Mouse (Mus musculus) left cerebral cortex, adult 2 months (tissue): Measurements from ENCODE around the gene Flnc. TPM values are rescaled to one million over a fixed set of nuclear protein-coding genes. Genes with fewer than 3 reads are reported as not detected.
"Not testable (repeated sequence)": the region's sequence is repeated elsewhere in the genome, so short reads cannot be mapped to it uniquely, and the experiment has no call there.

ENCODE experiments used
- DNase-seq, 2 experiments: peaks; one replicate each; pipeline ENCODE4 v3.0.0; 2021 to 2022; ENCODE audit warnings: low spot score in 2 of 2, mixed read lengths in 1 of 2; ENCODE audit errors: extremely low spot score in 1 of 2
- H3K27ac ChIP-seq: fragments of 200-600 bp; 2 replicates; pipeline ENCODE4 v1.8.1; 2022
- H3K4me3 ChIP-seq: fragments of 200-600 bp; 2 replicates; pipeline ENCODE4 v1.8.1; 2022
- CTCF ChIP-seq: fragments of 200-600 bp; IDR thresholded peaks from 2 replicates; pipeline ENCODE4 v1.8.1; 2022; ENCODE audit warnings: antibody characterized with exemption, mild to moderate bottlenecking, moderate library complexity
- intact Hi-C: fragments of 180-260 bp; cut with DNase I; formaldehyde crosslinking; loops from one replicate; pipeline ENCODE4 v1.15.1; 2025
- long read RNA-seq, 2 experiments: library from polyadenylated mRNA; stranded (forward); transcript quantifications; one replicate each; pipeline ENCODE4 v2.0.0; 2021; ENCODE audit warnings: borderline mapping rate in 2 of 2
- total RNA-seq, 2 experiments: library from RNA; stranded (reverse); gene quantifications; 2 replicates each; pipeline ENCODE4 v1.2.3; 2021

Flnc gene
- total RNA-seq = 1 to 10 TPM; 1.2 to 1.7 TPM
- long read RNA-seq, experiment 1 = 0 reads
- long read RNA-seq, experiment 2 = 0 reads

GRCm38 (mm10) chr6:29433038-29433803 lies at the start of gene Flnc:
Gene Flnc, plus strand, starts transcription at chr6:29433256.
- no peak within 1 kb of the TSS for H3K27ac ChIP-seq
- TF ChIP-seq CTCF = no peak

GRCm38 (mm10) chr6:29388052-29388518 lies 45.0 kb upstream of the Flnc start, which contains the start of gene Opn1sw:
Gene Opn1sw, minus strand, starts transcription at chr6:29388468.
- TF ChIP-seq CTCF = no peak
- intact Hi-C loops = no loop called here
- H3K4me3 ChIP-seq = no peak within 1 kb of the TSS
- H3K27ac ChIP-seq = no peak within 1 kb of the TSS
- DNase-seq = no peak

More at GRCm38 (mm10) chr6:29433038-29433803, at the start of gene Flnc:
- DNase-seq = no peak
- peak within 1 kb of the TSS; percentile 38 for H3K4me3 ChIP-seq
- intact Hi-C loops = no loop called here

GRCm38 (mm10) chr6:29388606-29389080 lies 44.4 kb upstream of the Flnc start:
- Histone ChIP-seq H3K4me3 (no peak overlapping the region), H3K27ac (no peak overlapping the region)
- intact Hi-C loops = no loop called here
- peak; percentile 68 to 75 for DNase-seq
- no peak for TF ChIP-seq CTCF

DNA sequence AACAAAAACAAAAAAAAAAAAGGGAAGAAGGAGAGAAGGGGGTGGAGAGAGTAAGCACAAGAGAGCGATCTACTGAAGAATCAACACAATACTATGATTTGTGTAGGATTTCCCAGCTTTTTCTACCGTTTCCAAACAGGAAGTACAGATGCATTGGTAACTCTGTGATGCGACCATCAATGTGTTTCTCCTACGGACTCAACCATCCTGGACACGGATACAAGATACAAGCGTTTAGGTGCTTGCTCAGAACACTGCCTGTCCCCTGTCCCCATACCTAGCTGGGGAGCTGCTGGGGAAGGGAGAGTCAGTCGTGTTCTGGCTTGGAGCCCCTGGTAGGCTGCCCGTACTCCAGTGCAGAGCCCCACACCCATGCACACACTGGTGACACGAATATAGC lies 43.6 kb upstream of the Flnc start:
- H3K27ac ChIP-seq = no peak overlapping the region
- H3K4me3 ChIP-seq = no peak overlapping the region
- intact Hi-C loops = no loop called here
- no peak for TF ChIP-seq CTCF
- DNase-seq = no peak

DNA sequence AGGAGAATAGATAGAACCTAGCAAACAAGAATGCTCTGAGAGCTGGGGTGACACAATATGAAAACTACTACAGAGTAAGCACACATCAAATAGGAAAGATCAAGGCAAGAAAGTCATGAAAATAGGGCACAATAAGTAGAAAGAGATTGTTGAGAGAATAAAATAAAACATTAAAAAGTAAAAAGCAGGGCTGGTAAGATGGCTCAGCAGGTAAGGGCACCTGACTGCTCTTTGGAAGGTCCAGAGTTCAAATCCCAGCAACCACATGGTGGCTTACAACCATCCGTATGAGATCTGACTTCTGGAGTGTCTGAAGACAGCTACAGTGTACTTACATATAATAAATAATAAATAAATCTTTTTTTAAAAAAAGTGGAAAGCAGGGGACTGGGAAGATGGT lies 42.6 kb upstream of the Flnc start:
- intact Hi-C loops, H3K4me3 ChIP-seq, DNase-seq, H3K27ac ChIP-seq: not testable (repeated sequence)

GRCm38 (mm10) chr6:29391241-29391640 lies 41.8 kb upstream of the Flnc start:
- intact Hi-C loops, H3K27ac ChIP-seq, H3K4me3 ChIP-seq, DNase-seq: not testable (repeated sequence)

GRCm38 (mm10) chr6:29391802-29392201 lies 41.3 kb upstream of the Flnc start:
- H3K4me3 ChIP-seq = no peak overlapping the region
- no peak for DNase-seq
- TF ChIP-seq CTCF = peak; percentile 46
- intact Hi-C loops = no loop called here
- H3K27ac ChIP-seq = no peak overlapping the region

DNA sequence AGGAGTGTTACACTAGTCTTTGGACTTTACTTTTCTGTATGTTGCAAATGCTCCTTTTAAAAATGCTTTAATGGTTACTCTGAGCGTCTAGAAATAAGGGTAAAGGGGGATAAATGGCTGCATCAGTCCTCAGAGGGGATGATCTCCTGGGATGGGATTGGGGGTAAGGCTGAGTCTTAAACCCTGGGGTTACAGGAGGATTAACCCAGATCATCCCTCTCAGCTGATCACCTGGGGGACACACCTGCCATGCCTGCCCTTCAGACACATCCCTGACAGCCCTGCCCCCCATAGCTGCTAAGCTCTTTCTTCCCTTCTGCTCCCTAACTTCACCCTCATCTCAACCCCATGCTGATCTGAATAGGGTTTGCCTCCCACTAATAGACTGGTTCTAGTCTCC lies 38.8 kb upstream of the Flnc start:
- no peak for TF ChIP-seq CTCF
- H3K4me3 ChIP-seq = no peak overlapping the region
- DNase-seq = no peak

GRCm38 (mm10) chr6:29395910-29396713 lies 36.9 kb upstream of the Flnc start, which contains the start of gene Ccdc136:
Gene Ccdc136, plus strand, starts transcription at chr6:29396309.
- intact Hi-C loops = no loop called here
- Histone ChIP-seq H3K4me3 (peak within 1 kb of the TSS; percentile 84), H3K27ac (peak within 1 kb of the TSS; percentile 88)
- TF ChIP-seq CTCF = no peak
- peak; percentile 82 to 85 for DNase-seq

More for the DNA sequence above, 38.8 kb upstream of the Flnc start:
- intact Hi-C loops = no loop called here
- H3K27ac ChIP-seq = no peak overlapping the region

DNA sequence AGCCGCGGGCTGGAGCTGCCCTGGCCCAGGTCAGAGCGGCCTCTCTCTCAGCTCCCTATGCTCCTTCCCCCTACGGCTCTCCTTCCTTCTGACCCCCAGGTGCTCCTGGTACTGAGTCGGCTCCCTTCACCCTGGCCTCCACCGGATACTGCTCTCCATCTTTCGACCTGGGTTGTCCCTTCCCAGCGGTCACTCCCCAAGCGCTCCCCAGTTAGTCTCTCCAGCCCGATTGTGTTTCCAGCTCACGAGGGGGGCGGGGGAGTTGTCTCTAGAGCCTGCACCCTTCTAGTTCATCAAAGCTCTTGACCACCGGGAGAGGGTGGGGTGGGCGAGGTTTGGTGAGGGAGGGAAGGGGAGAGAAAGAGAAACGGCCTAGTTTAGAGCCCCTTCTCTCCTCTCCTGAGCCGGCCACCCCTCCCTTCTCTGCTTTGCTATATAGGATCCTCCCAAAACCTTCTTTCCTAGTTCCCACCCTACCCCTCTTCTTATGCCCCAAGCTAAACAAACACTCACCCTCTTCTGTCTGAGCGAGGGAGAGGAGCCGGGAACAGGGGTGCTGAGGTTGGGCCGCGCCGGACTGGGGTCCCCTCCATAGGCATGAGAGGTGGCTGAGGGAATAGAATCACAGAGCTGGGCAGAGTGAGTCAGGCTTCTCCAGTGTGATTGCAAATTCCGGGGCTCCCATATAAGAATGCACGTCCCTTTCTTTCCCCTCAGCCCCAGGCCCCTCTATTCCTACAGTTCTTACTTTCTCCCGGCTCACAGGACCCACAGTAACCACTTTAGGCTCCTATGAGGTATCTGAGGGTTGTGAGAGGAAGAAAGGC lies 36.1 kb upstream of the Flnc start:
- Histone ChIP-seq H3K27ac (peak overlapping the region; percentile 88), H3K4me3 (peak overlapping the region; percentile 84)
- no peak for DNase-seq
- no peak for TF ChIP-seq CTCF
- intact Hi-C loops = no loop called here

DNA sequence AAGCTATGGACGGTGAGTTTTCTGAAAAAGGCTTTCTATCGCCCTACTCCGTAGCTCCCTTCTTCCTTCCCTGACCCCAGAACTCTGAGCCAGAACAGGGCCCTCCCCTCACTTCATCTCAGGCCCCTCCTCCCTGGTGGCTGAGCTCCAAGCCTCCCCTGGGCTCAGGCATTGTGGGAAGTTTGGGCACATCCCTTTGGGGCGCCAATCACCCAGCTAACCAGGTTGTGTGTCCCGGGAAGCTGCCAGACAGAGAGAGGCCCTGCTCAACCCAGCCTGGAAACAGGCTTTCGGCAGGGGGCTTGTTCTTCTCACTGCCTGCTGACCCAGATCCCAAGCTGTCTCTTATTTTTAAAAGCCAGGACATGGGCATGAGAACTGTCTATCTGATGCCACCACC lies 35.5 kb upstream of the Flnc start:
- Histone ChIP-seq H3K27ac (peak overlapping the region; percentile 88; the same call in 1 of the 2 replicates), H3K4me3 (peak overlapping the region; percentile 84)
- peak; percentile 33 to 50 for DNase-seq
- no peak for TF ChIP-seq CTCF
- intact Hi-C loops = no loop called here
